Mouse (Mus musculus) brain, embryonic 14.5 days (tissue): ENCODE results near the gene B130006D01Rik.

Experiments
- CTCF ChIP-seq: fragments of 200-500 bp; IDR thresholded peaks from 2 replicates; pipeline ENCODE4 v1.5.1; 2012; ENCODE audit warnings: inconsistent platforms, mild to moderate bottlenecking, moderate library complexity, borderline replicate concordance; ENCODE audit not compliant: insufficient read depth, insufficient read length; ENCODE audit errors: extremely low read depth
- POLR2A ChIP-seq: fragments of 200-500 bp; IDR thresholded peaks from 2 replicates; pipeline ENCODE4 v1.6.1; 2012; ENCODE audit warnings: mild to moderate bottlenecking, inconsistent platforms, borderline replicate concordance; ENCODE audit not compliant: poor library complexity, insufficient read depth, insufficient read length, severe bottlenecking; ENCODE audit errors: extremely low read depth

GRCm38 (mm10) chr11:95746821-95747220, 23.4 kb downstream of the B130006D01Rik start:
- TF ChIP-seq CTCF = no peak
- no peak for TF ChIP-seq POLR2A
